In the genomic region with DNA sequence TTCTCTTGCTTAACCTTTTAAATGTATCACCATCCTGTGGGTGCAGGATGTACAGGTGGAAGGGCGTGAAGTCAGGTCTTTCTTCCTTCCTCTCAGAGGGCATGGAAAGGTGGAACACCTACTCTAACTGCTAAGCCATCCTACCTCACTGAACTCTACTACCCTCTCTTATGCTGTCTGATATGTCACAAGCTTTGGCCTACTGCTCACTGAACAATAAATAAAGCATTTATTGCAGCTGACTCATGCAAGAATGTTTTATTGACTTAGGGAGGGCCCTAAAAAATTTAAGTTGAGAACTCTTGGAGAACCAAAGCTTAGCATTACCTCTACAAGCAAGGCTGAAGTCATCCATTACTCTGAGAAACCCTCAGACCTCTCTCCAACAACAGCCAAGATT, we compare ENCODE assay signal across 9 mouse cellular contexts. TPM values are rescaled to one million over a fixed set of nuclear protein-coding genes. Genes with fewer than 3 reads are reported as not detected.
DNase-seq lines count a peak whose midpoint lies in the region; ATAC-seq lines count a peak whose summit lies in the region.
"Had no signal": no experiment of that assay in that cellular context is flagged by ENCODE, and none has a peak within 500 bp of the region (broad histone marks: within the 10 kb centered on the region; RNA-seq: fewer than 3 reads in every experiment).

No protein-coding gene starts in this region.

- no peaks in the 10 kb centered on the region for H3K27me3 ChIP-seq in erythroblast, embryonic 14.5 days (ENCODE audit: control insufficient read depth)
- H3K27me3 ChIP-seq in lung, embryonic 16.5 days (ENCODE audit: control insufficient read depth, insufficient read depth, low read depth, low read length), result no peaks in the 10 kb centered on the region
- no peaks in the 10 kb centered on the region for H3K27me3 ChIP-seq in liver, embryonic 12.5 days (replicated peaks)
- no peaks in the 10 kb centered on the region for H3K27me3 ChIP-seq in stomach, embryonic 15.5 days (replicated peaks)

- no peak overlapping the region for H3K9ac ChIP-seq in lung, embryonic 16.5 days (ENCODE audit: low read length)
- peak overlapping the region; percentile 98 for H3K9ac ChIP-seq in liver, embryonic 12.5 days
- no peak overlapping the region for H3K9ac ChIP-seq in stomach, embryonic 15.5 days

- H3K9me3 ChIP-seq in erythroblast, embryonic 14.5 days (ENCODE audit: control insufficient read depth, low read length), result no peaks in the 10 kb centered on the region
- no peaks in the 10 kb centered on the region for H3K9me3 ChIP-seq in lung, embryonic 16.5 days (ENCODE audit: control insufficient read depth, low read length)
- no peaks in the 10 kb centered on the region for H3K9me3 ChIP-seq in liver, embryonic 12.5 days (replicated peaks)
- no peaks in the 10 kb centered on the region for H3K9me3 ChIP-seq in stomach, embryonic 15.5 days

- intact Hi-C loops in left cerebral cortex, postnatal 25 days (cut with DNase I), result loop anchor here (10.0 kb wide), 1 partner anchor 255 kb away; the partner anchor contains the start of gene Sppl3

- ATAC-seq in erythroblast, adult 5-6 weeks (replicated peaks; ENCODE audit: low FRiP score, poor library complexity, severe bottlenecking), result no peak
- no peak for ATAC-seq in lung, embryonic 16.5 days (ENCODE audit: low read depth)
- ATAC-seq in liver, embryonic 12.5 days, result no peak
- ATAC-seq in stomach, embryonic 15.5 days (ENCODE audit: insufficient read depth, low FRiP score, low read depth), result no peak

- WGBS in lung, embryonic 16.5 days, result 96% methylated on average over 1 of the region's 1 CpGs
- WGBS in liver, embryonic 12.5 days (ENCODE audit: insufficient replicate concordance), result 89% methylated on average over 1 of the region's 1 CpGs
- 76% methylated on average over 1 of the region's 1 CpGs for WGBS in stomach, embryonic 15.5 days

- H3K4me2 ChIP-seq in lung, embryonic 16.5 days (ENCODE audit: low read depth, low read length), result peak overlapping the region; percentile 66; the same call in 1 of the 2 replicates
- H3K4me2 ChIP-seq in liver, embryonic 12.5 days, result peak overlapping the region; percentile 81
- peak overlapping the region; percentile 72 for H3K4me2 ChIP-seq in stomach, embryonic 15.5 days

- no peak overlapping the region for H3K27ac ChIP-seq in lung, embryonic 16.5 days (ENCODE audit: low read length)
- H3K27ac ChIP-seq in liver, embryonic 12.5 days, result peak overlapping the region; percentile 100
- no peak overlapping the region for H3K27ac ChIP-seq in stomach, embryonic 15.5 days

- peak overlapping the region; percentile 99 for H3K4me3 ChIP-seq in erythroblast, embryonic 14.5 days (replicated peaks)
- H3K4me3 ChIP-seq in lung, embryonic 16.5 days (ENCODE audit: low read length), result no peak overlapping the region; the same call in 1 of the 2 replicates
- peak overlapping the region; percentile 80 for H3K4me3 ChIP-seq in liver, embryonic 12.5 days
- H3K4me3 ChIP-seq in stomach, embryonic 15.5 days (replicated peaks), result peak overlapping the region; percentile 100; the same call in 1 of the 2 replicates

- peaks cover 65% of the 10 kb centered on the region for H3K36me3 ChIP-seq in erythroblast, embryonic 14.5 days (ENCODE audit: control insufficient read depth)
- no peaks in the 10 kb centered on the region for H3K36me3 ChIP-seq in lung, embryonic 16.5 days (ENCODE audit: control insufficient read depth, insufficient read depth, low read length)
- peaks cover 47% of the 10 kb centered on the region for H3K36me3 ChIP-seq in liver, embryonic 12.5 days
- no peaks in the 10 kb centered on the region; the same call in 1 of the 2 replicates for H3K36me3 ChIP-seq in stomach, embryonic 15.5 days

- no peak for DNase-seq in lung, postnatal 4 days
- no peak for DNase-seq in left cerebral cortex, postnatal 25 days (ENCODE audit: low spot score in 2 of 2)
- DNase-seq in layer of hippocampus, postnatal 25 days (ENCODE audit: extremely low spot score in 1 of 2, low spot score in 1 of 2), result no peak
- DNase-seq: cerebellum, adult 9-10 months had no signal

- peaks cover 79% of the 10 kb centered on the region for H3K4me1 ChIP-seq in erythroblast, embryonic 14.5 days (ENCODE audit: control insufficient read depth)
- peaks cover 29% of the 10 kb centered on the region for H3K4me1 ChIP-seq in lung, embryonic 16.5 days (replicated peaks; ENCODE audit: control insufficient read depth, insufficient read depth, low read length)
- H3K4me1 ChIP-seq in liver, embryonic 12.5 days, result peaks cover 82% of the 10 kb centered on the region
- peaks cover 28% of the 10 kb centered on the region for H3K4me1 ChIP-seq in stomach, embryonic 15.5 days

RNA-seq across cellular contexts. Expression of gene Rnf10, which starts 2.7 kb away (rescaled TPM):
- 97.3 and 107 TPM in 2 replicates for polyA plus RNA-seq in erythroblast, embryonic 14.5 days (2012)
- 505 and 538 TPM in 2 replicates for total RNA-seq in erythroblast, adult 5-6 weeks (2015; ENCODE audit: low replicate concordance)
- 1,329 and 1,906 TPM in 2 replicates for total RNA-seq in erythroblast, adult 5-6 weeks (2017; ENCODE audit: low replicate concordance)
- 115 and 116 TPM in 2 replicates for polyA plus RNA-seq in lung, embryonic 16.5 days (2015; fragmentation: Nextera tagmentation; extraction: Ambion mirVana)
- 166 and 172 TPM in 2 replicates for polyA plus RNA-seq in liver, embryonic 12.5 days (2016; fragmentation: Nextera tagmentation; extraction: Ambion mirVana)
- 138 and 139 TPM in 2 replicates for polyA plus RNA-seq in stomach, embryonic 15.5 days (2015; fragmentation: Nextera tagmentation; extraction: Ambion mirVana)
- 100 to 1,000 TPM; 248 to 266 TPM for total RNA-seq in left cerebral cortex, postnatal 25 days (2021)
- 100 to 1,000 TPM; 252 to 257 TPM for total RNA-seq in layer of hippocampus, postnatal 25 days (2021)

RNA-seq across cellular contexts. Expression of gene Coq5, which starts 9.5 kb away (rescaled TPM):
- 1.6 and 1.9 TPM in 2 replicates for polyA plus RNA-seq in erythroblast, embryonic 14.5 days (2012)
- total RNA-seq in erythroblast, adult 5-6 weeks (2015; ENCODE audit: low replicate concordance), result 1.7 and 2.5 TPM in 2 replicates
- total RNA-seq in erythroblast, adult 5-6 weeks (2017; ENCODE audit: low replicate concordance), result 8.3 and 12.3 TPM in 2 replicates
- polyA plus RNA-seq in lung, embryonic 16.5 days (2015; fragmentation: Nextera tagmentation; extraction: Ambion mirVana), result 37.9 and 38.6 TPM in 2 replicates
- polyA plus RNA-seq in liver, embryonic 12.5 days (2016; fragmentation: Nextera tagmentation; extraction: Ambion mirVana), result 43.3 and 46.2 TPM in 2 replicates
- 46.5 and 47.9 TPM in 2 replicates for polyA plus RNA-seq in stomach, embryonic 15.5 days (2015; fragmentation: Nextera tagmentation; extraction: Ambion mirVana)
- total RNA-seq in left cerebral cortex, postnatal 25 days (2021), result 10 to 100 TPM; 39.3 to 39.7 TPM
- total RNA-seq in layer of hippocampus, postnatal 25 days (2021), result 10 to 100 TPM; 38.5 to 42.8 TPM

RNA-seq across cellular contexts. Expression of gene Dynll1, which starts 30.8 kb away (rescaled TPM):
- polyA plus RNA-seq in erythroblast, embryonic 14.5 days (2012), result 85.2 and 91.7 TPM in 2 replicates
- 181 and 187 TPM in 2 replicates for total RNA-seq in erythroblast, adult 5-6 weeks (2015; ENCODE audit: low replicate concordance)
- 61.4 and 103 TPM in 2 replicates for total RNA-seq in erythroblast, adult 5-6 weeks (2017; ENCODE audit: low replicate concordance)
- 1,463 and 1,496 TPM in 2 replicates for polyA plus RNA-seq in lung, embryonic 16.5 days (2015; fragmentation: Nextera tagmentation; extraction: Ambion mirVana)
- 825 and 857 TPM in 2 replicates for polyA plus RNA-seq in liver, embryonic 12.5 days (2016; fragmentation: Nextera tagmentation; extraction: Ambion mirVana)
- polyA plus RNA-seq in stomach, embryonic 15.5 days (2015; fragmentation: Nextera tagmentation; extraction: Ambion mirVana), result 1,324 and 1,567 TPM in 2 replicates
- 100 to 1,000 TPM; 713 to 752 TPM for total RNA-seq in left cerebral cortex, postnatal 25 days (2021)
- 100 to 1,000 TPM; 799 to 873 TPM for total RNA-seq in layer of hippocampus, postnatal 25 days (2021)

RNA-seq across cellular contexts. Expression of gene Pop5, which starts 34.3 kb away (rescaled TPM):
- 12.0 and 13.2 TPM in 2 replicates for polyA plus RNA-seq in erythroblast, embryonic 14.5 days (2012)
- 20.1 and 41.5 TPM in 2 replicates for total RNA-seq in erythroblast, adult 5-6 weeks (2015; ENCODE audit: low replicate concordance)
- total RNA-seq in erythroblast, adult 5-6 weeks (2017; ENCODE audit: low replicate concordance), result 5.9 and 26.6 TPM in 2 replicates
- polyA plus RNA-seq in lung, embryonic 16.5 days (2015; fragmentation: Nextera tagmentation; extraction: Ambion mirVana), result 97.6 and 109 TPM in 2 replicates
- 140 and 143 TPM in 2 replicates for polyA plus RNA-seq in liver, embryonic 12.5 days (2016; fragmentation: Nextera tagmentation; extraction: Ambion mirVana)
- 106 and 116 TPM in 2 replicates for polyA plus RNA-seq in stomach, embryonic 15.5 days (2015; fragmentation: Nextera tagmentation; extraction: Ambion mirVana)
- 100 to 1,000 TPM; 104 to 110 TPM for total RNA-seq in left cerebral cortex, postnatal 25 days (2021)
- 100 to 1,000 TPM in 1 of 2 experiments, 10 to 100 TPM in 1; 83.7 to 108 TPM for total RNA-seq in layer of hippocampus, postnatal 25 days (2021)

RNA-seq across cellular contexts. Expression of gene Srsf9, which starts 57.0 kb away (rescaled TPM):
- polyA plus RNA-seq in erythroblast, embryonic 14.5 days (2012), result 5.3 and 5.5 TPM in 2 replicates
- 25.5 and 41.1 TPM in 2 replicates for total RNA-seq in erythroblast, adult 5-6 weeks (2015; ENCODE audit: low replicate concordance)
- total RNA-seq in erythroblast, adult 5-6 weeks (2017; ENCODE audit: low replicate concordance), result 29.1 and 32.1 TPM in 2 replicates
- polyA plus RNA-seq in lung, embryonic 16.5 days (2015; fragmentation: Nextera tagmentation; extraction: Ambion mirVana), result 157 and 223 TPM in 2 replicates
- polyA plus RNA-seq in liver, embryonic 12.5 days (2016; fragmentation: Nextera tagmentation; extraction: Ambion mirVana), result 195 and 200 TPM in 2 replicates
- polyA plus RNA-seq in stomach, embryonic 15.5 days (2015; fragmentation: Nextera tagmentation; extraction: Ambion mirVana), result 233 and 262 TPM in 2 replicates
- total RNA-seq in left cerebral cortex, postnatal 25 days (2021), result 10 to 100 TPM; 71.0 to 77.6 TPM
- 10 to 100 TPM; 79.8 to 90.6 TPM for total RNA-seq in layer of hippocampus, postnatal 25 days (2021)

Comparison
In these comparisons a context has a peak if more than half of its experiments do, and no peak if none do; other contexts are left out.
1. RNA of gene Coq5, which starts 9.5 kb away (polyA plus RNA-seq): 46.5 to 47.9 TPM in stomach, embryonic 15.5 days, 43.3 to 46.2 TPM in liver, embryonic 12.5 days and 37.9 to 38.6 TPM in lung, embryonic 16.5 days; 1.6 to 1.9 TPM in erythroblast, embryonic 14.5 days; every median in the first group is over 10 times any median in the second.
2. Peak in every context shown above with its lines, with median percentiles within 50 percentile points of each other: H3K4me2 ChIP-seq.